Mouse (Mus musculus) limb, embryonic 11.5 days (tissue): ENCODE data around the gene Rsph3b. TPM values are rescaled to one million over a fixed set of nuclear protein-coding genes. Genes with fewer than 3 reads are reported as not detected.

Experiments used
- ATAC-seq: fragments of 200-750 bp; cut with Nextera tagmentation; 2 replicates; pipeline ENCODE4 v1.8.0; 2017; ENCODE audit warnings: low read depth; ENCODE audit not compliant: insufficient number of reproducible peaks, low FRiP score, low TSS enrichment
- DNase-seq: peaks from one replicate; pipeline ENCODE4 v3.0.0-alpha.2; 2015; ENCODE audit warnings: low spot score
- H3K27ac ChIP-seq: fragments of 300-500 bp; sonication (generic); replicated peaks from 2 replicates; pipeline ENCODE4 v1.5.1; 2014; ENCODE audit warnings: low read depth, mild to moderate bottlenecking, low read length
- H3K27me3 ChIP-seq: fragments of 300-500 bp; sonication (generic); 2 replicates; pipeline ENCODE4 v1.6.1; 2014; ENCODE audit warnings: mild to moderate bottlenecking, low read length, mixed read lengths; ENCODE audit not compliant: control insufficient read depth, insufficient read depth
- H3K36me3 ChIP-seq: fragments of 300-500 bp; sonication (generic); 2 replicates; pipeline ENCODE4 v1.6.1; 2014; ENCODE audit warnings: mild to moderate bottlenecking, low read length, moderate library complexity, mixed read lengths; ENCODE audit not compliant: control insufficient read depth, insufficient read depth
- H3K4me1 ChIP-seq: fragments of 300-500 bp; sonication (generic); 2 replicates; pipeline ENCODE4 v1.6.1; 2014; ENCODE audit warnings: low read length, mixed read lengths; ENCODE audit not compliant: control insufficient read depth, insufficient read depth
- H3K4me2 ChIP-seq: fragments of 300-500 bp; sonication (generic); 2 replicates; pipeline ENCODE4 v1.6.1; 2014; ENCODE audit warnings: low read depth, mild to moderate bottlenecking, moderate library complexity; ENCODE audit not compliant: severe bottlenecking
- H3K4me3 ChIP-seq: fragments of 300-500 bp; sonication (generic); 2 replicates; pipeline ENCODE4 v1.5.1; 2014; ENCODE audit warnings: low read depth, low read length
- H3K9ac ChIP-seq: fragments of 300-500 bp; sonication (generic); 2 replicates; pipeline ENCODE4 v1.6.1; 2014; ENCODE audit warnings: mild to moderate bottlenecking, low read length
- H3K9me3 ChIP-seq: fragments of 300-500 bp; sonication (generic); 2 replicates; pipeline ENCODE4 v1.6.1; 2016; ENCODE audit warnings: low read length; ENCODE audit not compliant: control insufficient read depth
- WGBS: fragments of 180-500 bp; shearing (Covaris S2); extraction: QIAGEN DNeasy Blood & Tissue Kit; methylation state at CpG from one replicate; pipeline ENCODE4 v1.1.7; 2014; 5-methylcytosine and 5-hydroxymethylcytosine counted together
- microRNA-seq: library from miRNA; unstranded; fragments of <30 nt; microRNA quantifications from one replicate; pipeline ENCODE4, GENCODE M21; 2016
- polyA plus RNA-seq: library from polyadenylated mRNA; unstranded; fragments of >200 nt; fragmentation: Nextera tagmentation; extraction: Ambion mirVana; gene quantifications from 2 replicates; pipeline ENCODE4 v1.2.1, GENCODE M21; 2014

The Rsph3b gene
- polyA plus RNA-seq, 1 experiment from 2014 or later = 41.9 TPM

GRCm38 (mm10) chr17:6864869-6865268 is 83.6 kb downstream of the Rsph3b start:
- peaks cover 7% of the 10 kb centered on the region for H3K4me1 ChIP-seq
- no peaks in the 10 kb centered on the region for H3K36me3 ChIP-seq
- no peaks in the 10 kb centered on the region for H3K9me3 ChIP-seq
- DNase-seq (no peak), ATAC-seq (no peak)
- no peak overlapping the region for H3K4me3 ChIP-seq
- H3K9ac ChIP-seq = no peak overlapping the region
- WGBS = 9% methylated on average over 13 of the region's 13 CpGs
- H3K4me2 ChIP-seq = no peak overlapping the region
- H3K27ac ChIP-seq = no peak overlapping the region
- H3K27me3 ChIP-seq = peaks cover 13% of the 10 kb centered on the region

GRCm38 (mm10) chr17:6863521-6863920 is 85.0 kb downstream of the Rsph3b start:
- H3K27me3 ChIP-seq = peaks cover 16% of the 10 kb centered on the region
- peak; percentile 19 for DNase-seq
- no peaks in the 10 kb centered on the region for H3K36me3 ChIP-seq
- WGBS = 88% methylated on average over 6 of the region's 6 CpGs
- H3K4me3 ChIP-seq = no peak overlapping the region
- no peak overlapping the region for H3K9ac ChIP-seq
- no peaks in the 10 kb centered on the region for H3K9me3 ChIP-seq
- no peak overlapping the region for H3K27ac ChIP-seq
- H3K4me1 ChIP-seq = peaks cover 7% of the 10 kb centered on the region
- ATAC-seq = no peak
- no peak overlapping the region for H3K4me2 ChIP-seq

GRCm38 (mm10) chr17:6862040-6862780 is 86.3 kb downstream of the Rsph3b start:
- Histone ChIP-seq H3K27ac (no peak overlapping the region), H3K27me3 (peaks cover 16% of the 10 kb centered on the region), H3K4me3 (peak overlapping the region; percentile 20; the same call in 1 of the 2 replicates), H3K36me3 (no peaks in the 10 kb centered on the region), H3K4me1 (peaks cover 7% of the 10 kb centered on the region), H3K4me2 (peak overlapping the region; percentile 56), H3K9ac (peak overlapping the region; percentile 57; the same call in 1 of the 2 replicates), H3K9me3 (no peaks in the 10 kb centered on the region)
- no peak for ATAC-seq
- DNase-seq = peak; percentile 20
- WGBS = 58% methylated on average over 12 of the region's 12 CpGs

- Histone ChIP-seq H3K9me3 (no peaks in the 10 kb centered on the region), H3K36me3 (no peaks in the 10 kb centered on the region), H3K27me3 (peaks cover 16% of the 10 kb centered on the region), H3K4me1 (peaks cover 7% of the 10 kb centered on the region), H3K4me3 (peak overlapping the region; percentile 20; the same call in 1 of the 2 replicates), H3K9ac (peak overlapping the region; percentile 57), H3K4me2 (peak overlapping the region; percentile 56), H3K27ac (no peak overlapping the region)
- ATAC-seq (no peak), DNase-seq (peak; percentile 70)
- WGBS = 4% methylated on average over 28 of the region's 28 CpGs
Measured at GRCm38 (mm10) chr17:6861181-6862039, 87.1 kb downstream of the Rsph3b start.

- H3K9ac ChIP-seq = no peak overlapping the region
- peak; percentile 29 for DNase-seq
- H3K9me3 ChIP-seq = no peaks in the 10 kb centered on the region
- H3K4me3 ChIP-seq = no peak overlapping the region
- H3K36me3 ChIP-seq = no peaks in the 10 kb centered on the region
- H3K4me1 ChIP-seq = peaks cover 7% of the 10 kb centered on the region
- ATAC-seq = no peak
- no peak overlapping the region for H3K4me2 ChIP-seq
- peaks cover 16% of the 10 kb centered on the region for H3K27me3 ChIP-seq
- WGBS = 9% methylated on average over 12 of the region's 12 CpGs
- H3K27ac ChIP-seq = no peak overlapping the region
Measured at GRCm38 (mm10) chr17:6860491-6860897, 88.0 kb downstream of the Rsph3b start.

GRCm38 (mm10) chr17:6860067-6860466 is 88.4 kb downstream of the Rsph3b start:
- Histone ChIP-seq H3K27me3 (peaks cover 16% of the 10 kb centered on the region), H3K4me3 (no peak overlapping the region), H3K36me3 (no peaks in the 10 kb centered on the region), H3K27ac (no peak overlapping the region), H3K9ac (no peak overlapping the region), H3K4me1 (peaks cover 7% of the 10 kb centered on the region), H3K9me3 (no peaks in the 10 kb centered on the region), H3K4me2 (no peak overlapping the region)
- 36% methylated on average over 4 of the region's 4 CpGs for WGBS
- ATAC-seq (no peak), DNase-seq (peak; percentile 19)

Small RNAs within 50 kb of the gene (microRNA-seq; reads per million reads assigned to microRNA genes)
- gene Mir692-1 = not detected

Other genes with a start within 250 kb of the Rsph3b start
- gene Ezr, start 165.9 kb downstream of the Rsph3b start, polyA plus RNA-seq = 25.6 and 26.9 TPM in 2 replicates
- gene Tagap1, start 12.5 kb upstream of the Rsph3b start, polyA plus RNA-seq = 63.6 and 64.2 TPM in 2 replicates
- gene Rnaset2b, start 22.0 kb upstream of the Rsph3b start, polyA plus RNA-seq = 144 and 161 TPM in 2 replicates
- 0.09 and 0.16 TPM in 2 replicates for gene Gm49721, start 30.2 kb upstream of the Rsph3b start, polyA plus RNA-seq
- not detected in 2 replicates for gene Gm1604a, start 76.9 kb upstream of the Rsph3b start, polyA plus RNA-seq
- 20.1 and 24.2 TPM in 2 replicates for gene Rps6ka2, start 221.4 kb upstream of the Rsph3b start, polyA plus RNA-seq